Mouse (Mus musculus) spleen, postnatal 36 days (tissue): ENCODE results near the gene Bhlhe23.

Source experiments
- DNase-seq, 2 experiments: peaks; one replicate each; pipeline ENCODE4 v3.0.0; 2022; ENCODE audit warnings: low spot score in 2 of 2, mixed read lengths in 1 of 2

The Bhlhe23 gene

DNA sequence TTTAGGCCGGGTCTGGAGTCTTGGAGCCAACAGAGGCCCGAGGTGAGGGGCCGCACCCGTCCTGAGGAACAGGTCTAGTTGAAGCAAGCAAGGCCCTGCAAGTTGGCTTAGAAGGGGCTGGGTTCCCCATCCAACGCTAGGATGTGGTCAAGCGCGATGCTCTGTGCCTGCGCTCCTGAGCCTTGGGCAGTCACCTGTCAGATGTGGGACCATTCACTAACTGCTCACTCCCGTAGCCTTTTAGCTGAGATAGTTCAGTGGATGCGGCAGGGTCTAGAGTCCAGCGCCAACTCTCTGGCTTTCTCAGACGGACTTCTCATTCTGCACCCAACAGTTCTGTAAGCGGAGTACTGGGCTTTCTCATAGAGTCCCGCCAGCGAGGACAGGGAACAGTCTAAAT lies 1.1 kb downstream of the Bhlhe23 start:
- no peak for DNase-seq

DNA sequence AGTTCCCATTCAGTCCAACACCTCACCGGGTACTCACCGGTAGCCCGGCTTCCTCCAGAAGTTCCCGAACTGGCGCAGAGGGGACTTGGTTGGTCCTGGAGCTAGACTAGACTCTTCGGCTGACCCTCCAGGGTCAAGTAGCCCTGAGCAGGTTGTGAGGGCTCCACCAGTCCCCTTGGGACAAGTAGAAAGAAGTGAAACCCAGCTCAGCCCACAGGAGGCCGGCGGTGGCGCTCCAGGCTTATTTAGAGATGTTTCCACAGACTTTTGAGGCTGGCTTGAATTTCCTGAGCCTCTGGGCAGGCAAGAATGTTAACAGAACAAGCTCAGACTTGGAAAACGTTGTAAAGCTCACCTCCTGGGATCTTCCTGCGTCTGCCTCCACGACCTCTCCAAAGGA lies 1.5 kb downstream of the Bhlhe23 start:
- no peak for DNase-seq

DNA sequence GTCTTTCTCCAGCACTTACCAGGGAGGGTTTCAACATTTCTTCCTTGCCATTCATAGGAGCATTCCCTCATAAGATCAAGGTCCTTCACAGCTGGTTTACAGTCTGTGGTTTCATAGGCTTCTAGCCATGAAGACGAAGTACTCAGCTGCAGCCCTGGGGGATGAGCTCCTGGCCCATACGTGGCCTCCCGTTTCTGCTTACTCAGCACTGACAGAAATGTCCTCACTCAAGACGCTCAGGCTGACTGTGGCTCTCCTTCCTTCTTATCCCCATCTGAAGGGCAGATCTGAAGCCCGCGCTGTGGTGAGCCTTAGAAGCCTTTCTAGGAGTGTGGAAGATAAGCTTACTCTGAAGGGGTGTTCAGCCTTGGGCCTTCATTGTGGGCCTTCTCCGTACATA lies 11.0 kb downstream of the Bhlhe23 start:
- DNase-seq: no peak

DNA sequence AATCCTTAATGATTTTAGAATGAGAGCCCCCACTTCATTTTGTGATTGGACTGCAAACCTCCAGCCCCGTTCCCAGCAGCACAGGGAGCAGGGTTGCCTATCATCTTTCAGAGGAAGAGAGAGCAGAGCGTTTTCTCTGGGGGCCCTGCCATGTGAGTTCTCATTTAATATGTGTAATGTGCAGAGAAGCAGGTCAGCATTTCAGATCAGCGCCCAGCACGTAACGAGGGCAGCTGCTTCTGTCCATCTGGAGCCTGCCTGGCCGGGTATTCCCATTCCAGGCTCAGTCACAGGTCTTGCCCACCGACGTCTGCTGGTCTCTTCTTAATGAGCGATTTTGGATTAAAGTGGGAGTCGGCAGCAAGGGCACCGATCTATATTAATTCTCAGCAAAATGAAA lies 11.7 kb downstream of the Bhlhe23 start:
- no peak for DNase-seq

DNA sequence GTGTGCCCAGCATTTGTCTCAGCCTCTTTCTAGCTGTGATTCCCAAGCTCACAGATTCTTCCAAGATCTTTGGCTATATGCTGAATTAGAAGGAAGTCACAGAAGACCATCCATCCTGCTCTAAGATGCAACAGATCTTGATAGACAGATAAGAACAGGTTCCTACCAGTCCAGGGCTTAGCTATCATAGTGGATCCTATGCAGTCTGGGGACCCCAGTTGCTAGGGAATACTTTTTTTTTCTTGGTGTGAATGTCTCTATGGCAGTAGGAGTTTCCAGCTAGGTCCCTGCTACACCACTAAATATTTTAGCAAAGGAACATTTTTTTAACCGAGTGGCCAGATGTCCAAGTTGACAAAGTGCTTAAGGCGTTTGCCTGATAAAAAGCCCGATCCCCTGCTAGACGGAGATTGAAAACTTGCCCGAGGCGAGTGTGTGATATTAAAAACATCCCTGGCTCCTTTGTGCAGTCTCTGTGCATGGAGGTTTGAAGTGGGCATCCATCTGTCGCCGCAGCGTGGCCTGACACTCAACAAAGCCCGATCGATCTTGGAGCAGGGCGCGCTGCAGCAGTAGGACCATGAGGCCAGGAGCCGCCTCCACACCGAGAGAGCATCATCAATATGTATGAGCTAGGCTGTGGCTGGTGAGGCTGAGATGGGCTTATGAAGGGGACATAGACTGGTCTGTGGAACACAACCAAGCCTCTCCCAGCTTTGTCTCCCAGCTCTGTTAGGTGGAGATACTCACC lies 18.0 kb downstream of the Bhlhe23 start:
- DNase-seq: no peak

DNA sequence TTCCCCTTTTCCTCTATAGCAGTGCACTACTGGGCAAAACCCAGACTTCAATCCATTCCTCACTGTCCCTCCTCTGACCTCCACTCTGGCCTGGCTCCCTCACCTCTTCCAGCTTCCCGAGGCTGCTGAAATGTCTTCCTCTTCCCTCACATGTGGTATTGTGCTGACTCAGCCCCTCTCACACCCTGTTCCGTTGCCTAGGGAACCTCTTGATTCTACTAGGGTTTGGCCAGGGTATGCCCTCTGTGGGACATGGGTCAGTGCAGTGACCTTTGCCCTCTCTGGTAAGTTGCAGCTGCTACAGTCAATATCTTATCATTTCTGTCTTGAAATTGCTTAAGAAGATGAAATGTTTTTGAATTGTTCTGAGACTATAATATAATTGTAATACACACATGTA lies 19.9 kb downstream of the Bhlhe23 start:
- DNase-seq: no peak

DNA sequence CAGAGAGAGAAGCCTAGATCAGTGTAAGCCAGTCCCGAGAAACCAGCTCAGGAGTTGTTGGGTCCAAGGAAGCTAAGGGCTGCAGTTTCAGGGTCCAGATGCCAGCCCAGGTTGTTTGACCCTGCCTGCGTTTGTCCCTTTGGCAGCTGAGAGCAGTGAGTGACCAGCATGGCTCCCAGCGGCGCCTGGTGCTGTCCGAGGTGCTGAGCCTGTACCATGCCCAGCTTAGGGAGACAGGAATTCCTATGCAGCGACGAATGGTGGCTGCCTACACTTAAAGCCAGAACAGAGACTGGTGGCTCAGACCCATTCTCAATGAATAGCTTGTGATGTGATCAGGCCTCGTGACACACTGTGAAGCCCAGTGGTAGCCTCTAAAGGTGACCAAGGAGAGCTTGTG lies 20.8 kb downstream of the Bhlhe23 start:
- no peak for DNase-seq

DNA sequence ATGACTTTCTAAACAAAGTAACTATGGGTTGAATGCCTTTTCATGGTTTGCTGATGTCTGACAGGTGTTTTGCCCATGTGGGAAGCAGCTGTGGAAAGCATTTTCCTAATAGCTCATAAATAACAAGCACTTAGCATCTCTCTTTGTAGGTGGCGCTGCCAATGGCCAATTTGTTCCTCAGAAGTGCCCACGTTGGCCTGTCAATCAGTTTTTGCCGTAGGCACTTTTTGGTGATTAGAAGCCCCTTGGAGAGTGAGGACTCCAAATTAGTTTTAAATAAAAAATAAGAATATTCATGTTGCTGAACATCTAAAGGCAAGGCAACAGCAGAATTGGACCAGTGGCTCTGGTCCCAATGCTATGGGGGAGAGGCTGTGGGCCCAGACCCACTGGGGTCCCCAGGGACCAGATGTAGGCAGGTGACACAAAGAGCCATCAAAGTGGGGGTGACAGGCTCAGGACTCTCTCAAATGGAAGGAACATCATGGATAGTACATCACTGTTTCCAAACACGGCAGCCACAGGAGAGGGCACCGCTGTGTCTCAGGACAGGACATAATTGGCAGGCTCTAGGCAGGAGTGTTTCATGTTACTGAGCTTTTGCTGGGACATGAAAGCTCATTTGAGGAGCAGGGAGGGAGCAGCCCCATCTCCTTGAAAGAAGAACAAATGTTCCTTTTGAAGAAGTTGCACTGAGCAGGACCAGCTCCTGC lies 21.6 kb downstream of the Bhlhe23 start:
- DNase-seq: no peak

DNA sequence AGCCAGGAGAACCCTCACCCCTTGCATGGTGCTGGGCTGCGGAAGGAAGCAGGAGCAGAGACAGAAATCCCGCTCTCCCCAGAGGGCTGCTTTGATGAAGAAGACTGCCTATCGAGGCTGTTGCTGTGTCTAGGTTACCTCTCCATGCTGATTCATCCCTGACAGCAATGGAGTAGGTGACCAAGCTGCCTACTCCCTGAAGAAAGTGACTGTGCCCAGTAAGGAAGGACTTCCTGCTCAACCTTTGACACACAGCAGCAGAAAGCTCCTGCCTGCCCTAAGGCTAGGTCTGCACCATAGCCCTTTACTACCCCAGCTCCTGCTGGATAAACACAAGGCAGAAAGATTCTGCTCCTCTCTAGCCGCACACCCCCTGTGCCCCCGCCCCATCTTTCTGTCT lies 27.8 kb downstream of the Bhlhe23 start:
- DNase-seq: no peak

DNA sequence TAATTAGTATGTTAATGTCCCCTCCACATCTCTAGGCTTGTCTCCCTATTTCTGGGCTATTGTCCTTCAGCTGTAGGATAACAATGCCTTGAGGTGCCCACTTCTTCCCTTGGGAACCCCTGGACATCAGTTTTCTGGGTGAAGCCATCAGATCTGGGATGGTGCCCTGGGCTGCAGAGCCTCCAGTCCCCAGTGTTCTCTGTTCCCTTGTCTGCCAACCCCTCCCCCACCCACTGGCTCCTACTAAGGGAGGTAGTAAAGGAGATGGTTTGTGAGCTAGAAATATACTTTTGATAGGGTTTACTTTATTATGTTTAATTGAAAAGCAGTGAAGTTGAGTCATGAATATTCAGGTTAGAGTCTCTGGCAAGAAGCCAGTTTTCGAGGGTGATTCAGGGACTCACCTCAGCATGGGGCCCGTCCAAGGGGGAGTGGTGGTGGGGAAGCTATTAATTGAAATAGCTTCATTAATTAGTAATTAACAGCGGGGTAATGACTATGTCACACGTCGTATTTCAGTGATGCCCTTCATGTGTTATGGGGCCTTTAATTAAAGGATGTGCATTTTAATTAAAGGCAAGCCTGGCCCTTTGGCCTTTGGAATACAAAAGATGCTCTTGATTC lies 30.0 kb downstream of the Bhlhe23 start:
- DNase-seq: no peak

DNA sequence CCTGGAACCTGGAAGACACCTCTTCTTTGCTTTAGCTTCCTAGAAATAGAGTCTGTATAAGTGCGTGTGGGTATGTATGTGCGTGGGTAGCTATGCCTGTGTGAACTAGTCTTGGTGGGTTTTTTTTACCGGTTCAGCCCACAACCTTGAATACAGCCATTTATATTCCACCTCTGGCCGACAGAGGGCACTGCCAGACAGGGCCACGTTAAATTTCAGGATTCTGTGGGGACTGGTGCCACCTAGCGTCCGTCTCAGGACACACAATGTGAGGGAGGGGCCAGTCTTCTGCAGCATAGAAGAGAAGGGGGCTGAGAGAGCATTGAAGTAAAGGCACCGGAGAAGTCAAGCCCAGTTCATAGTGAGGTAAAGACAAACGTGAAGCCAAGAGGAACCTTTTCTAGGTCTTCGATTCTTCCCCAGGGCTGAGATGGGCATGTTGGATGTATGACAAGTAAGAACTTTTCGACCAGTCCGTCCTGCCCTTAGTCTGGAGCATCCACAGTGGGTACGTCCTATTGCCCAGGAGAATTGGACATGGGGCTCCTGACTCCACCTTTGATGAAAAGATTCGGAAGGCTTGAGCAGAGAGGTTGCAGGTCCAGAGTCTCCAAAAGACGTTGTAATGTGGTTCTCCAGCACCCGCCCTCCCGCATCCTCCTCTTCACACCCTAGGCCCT lies 31.3 kb downstream of the Bhlhe23 start:
- DNase-seq: peak; percentile 77 to 82

DNA sequence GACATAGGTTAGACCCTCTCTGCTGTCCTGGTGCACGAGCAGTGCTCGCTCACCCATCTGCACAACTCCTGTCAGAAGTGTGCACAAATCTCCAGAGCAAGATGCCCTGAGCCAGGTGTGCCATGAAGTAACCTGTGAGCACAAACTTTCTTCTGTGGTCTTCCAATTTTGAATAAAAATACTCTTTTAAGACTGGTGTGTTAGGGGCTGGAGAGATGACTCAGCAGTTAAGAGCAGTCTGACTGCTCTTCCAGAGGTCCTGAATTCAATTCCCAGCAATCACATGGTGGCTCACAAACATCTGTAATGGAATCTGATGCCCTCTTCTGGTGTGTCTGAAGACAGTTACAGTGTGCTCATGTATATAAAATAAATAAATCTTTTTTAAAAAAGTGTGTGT lies 33.4 kb downstream of the Bhlhe23 start:
- no peak for DNase-seq

DNA sequence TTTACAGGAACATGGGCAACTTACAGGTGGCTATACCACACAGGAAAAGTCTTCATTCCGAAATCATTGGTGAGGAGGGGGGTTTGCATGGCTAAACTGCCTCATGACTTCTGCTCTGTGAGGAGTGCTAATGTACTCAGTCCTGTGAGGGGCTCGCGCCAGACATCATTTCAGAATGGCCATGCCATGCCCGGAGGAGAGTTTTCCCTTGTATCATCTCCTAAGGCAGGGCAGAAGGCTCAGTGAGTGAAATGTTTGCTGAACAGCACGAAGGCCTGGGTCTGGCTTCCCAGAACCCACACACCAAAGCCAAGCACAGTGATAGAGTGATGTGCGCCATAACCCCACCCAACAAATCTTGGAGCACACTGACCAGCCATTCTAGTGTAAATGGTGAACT lies 33.9 kb downstream of the Bhlhe23 start:
- DNase-seq: no peak

DNA sequence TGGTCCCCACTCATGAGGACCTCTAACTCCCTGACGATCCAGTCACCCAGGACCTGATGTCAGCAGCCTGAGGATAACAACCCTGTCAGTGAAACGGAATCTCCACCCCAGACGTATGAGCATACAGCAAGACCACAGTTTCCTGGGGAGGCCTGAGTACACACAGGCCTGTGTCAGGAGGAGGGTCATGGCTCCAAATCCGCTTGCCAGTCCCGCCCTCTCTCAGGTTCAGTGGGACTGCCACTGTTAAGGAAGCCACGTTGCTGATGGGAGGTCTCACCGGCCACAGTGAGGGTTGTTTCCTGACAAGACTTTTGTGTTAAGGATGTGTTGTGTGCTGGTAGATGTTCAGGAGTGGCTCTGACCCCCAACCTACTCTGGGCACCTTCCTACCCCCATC lies 35.3 kb downstream of the Bhlhe23 start:
- DNase-seq: no peak

DNA sequence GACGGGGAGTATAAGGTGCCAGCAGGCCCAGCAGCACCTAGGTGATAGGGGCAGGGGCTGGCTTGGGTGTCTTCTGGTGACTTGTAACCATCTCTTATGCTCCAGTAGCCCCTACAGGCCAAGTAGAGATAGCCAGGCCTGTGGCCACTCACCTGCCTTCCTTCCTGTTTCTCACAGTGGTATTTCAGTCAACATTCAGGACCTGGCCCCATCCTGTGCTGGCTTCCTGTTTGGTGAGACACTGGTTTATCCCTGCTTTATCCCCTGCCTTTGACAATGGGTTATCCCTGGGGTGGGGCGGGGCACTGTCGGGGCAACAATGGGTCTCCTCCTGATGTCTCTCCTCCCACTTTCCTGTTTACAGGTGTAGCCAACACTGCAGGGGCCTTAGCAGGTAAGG lies 36.4 kb downstream of the Bhlhe23 start:
- DNase-seq: no peak

DNA sequence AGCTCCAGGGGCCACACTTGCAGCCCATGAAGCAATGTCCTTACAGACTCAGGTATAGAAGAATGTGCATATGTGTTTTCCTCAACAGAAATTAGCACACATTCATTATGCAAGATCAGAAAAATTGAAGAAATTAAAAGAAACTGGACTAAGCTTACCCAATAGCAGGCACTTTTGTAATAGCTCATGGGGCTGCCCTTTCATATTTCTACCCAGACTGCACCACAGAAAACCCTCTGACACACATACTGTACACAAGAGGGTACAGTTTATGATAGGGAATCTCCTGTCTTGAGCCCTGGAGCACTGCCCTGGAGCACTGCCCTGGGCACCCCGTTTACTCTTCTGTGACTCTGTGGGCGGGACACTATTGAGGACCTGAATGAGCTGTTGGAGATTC lies 38.7 kb downstream of the Bhlhe23 start:
- DNase-seq: no peak

DNA sequence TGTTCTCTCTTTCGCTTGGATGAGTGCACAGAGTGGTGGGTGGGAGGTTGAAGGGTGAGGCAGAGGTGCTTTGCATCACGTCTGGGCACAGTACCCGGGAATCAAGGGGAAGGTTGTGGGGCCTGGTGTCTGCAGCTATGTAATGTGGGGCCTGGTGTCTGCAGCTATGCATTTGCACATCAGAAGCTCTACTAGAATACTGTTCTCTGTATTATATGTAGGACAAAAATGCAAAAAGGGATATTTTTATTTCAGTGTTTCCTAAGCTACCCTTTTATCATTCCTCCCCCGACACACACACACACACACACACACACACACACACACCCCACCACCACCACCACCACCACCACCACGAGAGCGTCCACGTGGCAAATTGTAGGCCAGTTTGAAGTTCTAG lies 41.5 kb downstream of the Bhlhe23 start:
- no peak for DNase-seq

DNA sequence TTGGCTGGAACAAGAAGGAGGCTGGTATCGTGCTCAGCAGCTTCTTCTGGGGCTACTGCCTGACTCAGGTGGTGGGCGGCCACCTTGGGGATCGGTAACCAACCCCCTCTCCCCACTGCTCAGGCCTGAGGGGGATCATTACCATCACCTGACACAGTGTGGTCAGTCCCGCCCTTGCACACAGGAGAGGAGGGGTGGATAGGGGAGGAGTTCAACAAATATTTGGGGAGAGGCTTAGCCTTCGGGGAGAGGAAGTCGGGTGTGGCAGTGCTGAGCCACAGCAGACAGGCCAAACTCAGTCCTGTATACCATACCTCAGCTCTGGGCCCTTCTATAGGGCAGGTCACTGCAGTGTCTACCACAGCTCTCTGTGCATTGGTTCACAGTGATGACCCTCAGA lies 44.7 kb downstream of the Bhlhe23 start:
- DNase-seq: no peak

DNA sequence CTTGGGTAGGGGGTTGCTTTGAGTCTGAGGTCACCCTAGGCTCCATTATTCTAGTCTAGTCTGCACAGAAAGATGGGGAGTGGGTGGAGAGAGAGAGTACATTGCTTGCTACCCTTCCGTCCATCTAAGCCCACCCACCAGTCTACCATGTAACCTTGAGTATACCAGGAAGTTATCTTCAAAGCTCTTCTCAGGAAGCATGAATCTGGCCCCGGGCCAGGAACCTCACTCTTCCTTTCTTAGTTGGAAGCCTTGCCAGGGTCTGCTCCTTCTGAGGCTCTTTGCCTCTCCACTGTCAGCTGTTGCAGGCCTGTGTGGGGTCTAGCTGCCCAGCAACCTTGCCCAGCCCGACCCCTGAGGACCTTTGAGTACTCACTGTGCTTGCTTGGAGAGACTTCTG lies 45.7 kb downstream of the Bhlhe23 start:
- peak in 1 of 2 experiments; percentile 57 for DNase-seq

DNA sequence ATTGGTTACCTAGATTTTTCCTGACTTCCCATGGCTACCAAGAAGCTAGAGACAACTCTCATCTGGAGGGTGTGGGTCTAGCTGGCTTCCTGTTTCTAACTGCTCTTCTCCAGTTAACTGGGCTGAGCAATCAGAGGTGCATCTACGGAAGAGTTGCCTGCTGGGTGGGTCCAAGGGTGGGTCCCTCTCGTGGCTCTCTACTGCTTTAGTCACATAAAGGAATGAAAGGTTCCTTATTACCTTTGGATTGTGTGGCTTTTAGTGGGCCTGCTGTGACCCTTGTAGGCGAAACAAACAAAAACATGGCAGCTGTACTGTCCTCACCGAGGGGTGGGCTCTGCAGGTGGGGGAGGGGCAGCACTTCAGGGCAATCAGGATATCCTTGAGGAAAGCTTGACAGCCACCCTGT lies 49.1 kb downstream of the Bhlhe23 start:
- DNase-seq: no peak

DNA sequence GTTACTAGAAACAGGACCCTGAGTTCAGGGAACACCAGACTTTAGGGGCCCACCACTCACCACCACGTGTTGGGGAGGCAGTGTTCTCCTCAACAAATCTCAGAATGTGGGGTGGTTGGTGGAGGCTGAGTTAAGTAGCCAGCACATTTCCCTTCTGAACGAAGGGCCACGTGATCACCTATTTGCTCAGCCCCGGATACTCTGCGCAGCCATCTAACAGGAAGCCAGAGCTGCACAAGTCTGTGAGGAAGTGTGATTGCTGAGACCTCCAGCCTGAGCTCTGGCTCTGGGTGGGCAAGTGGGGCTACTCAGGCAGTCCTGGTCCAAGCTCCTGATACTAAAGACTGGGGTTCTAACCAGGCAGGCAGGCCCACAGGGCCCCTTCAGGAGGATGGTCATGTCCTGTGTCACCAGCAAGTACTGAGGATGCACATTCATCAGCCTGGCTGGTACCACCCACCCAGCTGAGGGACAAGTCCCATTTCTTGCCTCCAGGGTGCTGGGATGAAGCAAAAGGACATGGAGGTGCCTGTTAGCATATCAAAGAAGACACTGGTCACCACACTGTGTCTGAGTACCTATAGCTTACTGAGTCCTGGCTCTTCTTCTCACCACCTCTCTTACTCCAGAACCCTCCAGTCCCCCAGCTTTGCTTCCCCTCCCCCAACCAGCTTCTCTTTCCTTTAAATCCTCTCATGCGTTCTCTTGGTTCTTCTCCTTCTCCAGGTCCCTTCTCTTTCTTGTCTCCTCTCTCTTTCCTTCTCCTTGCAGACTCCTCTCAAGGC lies 49.9 kb downstream of the Bhlhe23 start:
- peak; percentile 83 to 84 for DNase-seq
